Comparison of ENCODE assay signal across 10 mouse cellular contexts in genomic region chr8:66913616-66914536, GRCm38 (mm10). TPM values are rescaled to one million over a fixed set of nuclear protein-coding genes. Genes with fewer than 3 reads are reported as not detected.
DNase-seq lines count a peak whose midpoint lies in the region; ATAC-seq lines count a peak whose summit lies in the region.
"Had no signal": no experiment of that assay in that cellular context is flagged by ENCODE, and none has a peak within 500 bp of the region (broad histone marks: within the 10 kb centered on the region; RNA-seq: fewer than 3 reads in every experiment).

No protein-coding gene starts in this region.

- WGBS in forebrain, embryonic 12.5 days = 70% methylated on average over 14 of the region's 14 CpGs

- H3K9me3 ChIP-seq in forebrain, embryonic 12.5 days = no peaks in the 10 kb centered on the region
- H3K9me3 ChIP-seq: heart, embryonic 15.5 days; neural tube, embryonic 13.5 days had no signal

- H3K4me1 ChIP-seq in forebrain, embryonic 12.5 days = peaks cover 4% of the 10 kb centered on the region

- no peaks in the 10 kb centered on the region for H3K27me3 ChIP-seq in forebrain, embryonic 12.5 days
- H3K27me3 ChIP-seq: heart, embryonic 15.5 days; neural tube, embryonic 13.5 days had no signal

- ATAC-seq in neutrophil, adult 5-6 weeks (ENCODE audit: extremely low read depth, insufficient number of reproducible peaks, low FRiP score, poor library complexity, severe bottlenecking) = peak; percentile 60; the same call in 1 of the 2 replicates
- ATAC-seq in forebrain, embryonic 12.5 days (ENCODE audit: low FRiP score) = no peak

- no peak overlapping the region for H3K4me3 ChIP-seq in forebrain, embryonic 12.5 days (replicated peaks)
- H3K4me3 ChIP-seq: heart, embryonic 15.5 days; neural tube, embryonic 13.5 days had no signal

- peak; percentile 12 to 49 for DNase-seq in cerebellum, postnatal 25 days
- no peak for DNase-seq in cerebellum, adult 11-12 months
- DNase-seq in ovary, postnatal 36 days (ENCODE audit: low spot score) = peak; percentile 31
- no peak for DNase-seq in ovary, adult 18-20 months (ENCODE audit: low spot score)
- peak; percentile 19 for DNase-seq in c-Kit-positive CD71-positive TER-119-positive erythroid progenitor cells, embryonic 14.5 days (ENCODE audit: low spot score)
- peak; percentile 8 to 69 for DNase-seq in kidney, postnatal 36 days

- H3K4me2 ChIP-seq in forebrain, embryonic 12.5 days = no peak overlapping the region
- H3K4me2 ChIP-seq: heart, embryonic 15.5 days; neural tube, embryonic 13.5 days had no signal

- H3K9ac ChIP-seq in forebrain, embryonic 12.5 days = no peak overlapping the region
- H3K9ac ChIP-seq: heart, embryonic 15.5 days; neural tube, embryonic 13.5 days had no signal

- no peak overlapping the region for H3K27ac ChIP-seq in forebrain, embryonic 12.5 days
- H3K27ac ChIP-seq: heart, embryonic 15.5 days; neural tube, embryonic 13.5 days had no signal

- no peaks in the 10 kb centered on the region for H3K36me3 ChIP-seq in forebrain, embryonic 12.5 days (replicated peaks)
- H3K36me3 ChIP-seq: heart, embryonic 15.5 days; neural tube, embryonic 13.5 days had no signal

RNA-seq across cellular contexts. Expression of gene Naf1, which starts 53.9 kb away (rescaled TPM):
- 1.2 and 2.1 TPM in 2 replicates for total RNA-seq in neutrophil, adult 5-6 weeks (2017)
- polyA plus RNA-seq in forebrain, embryonic 12.5 days (2016; fragmentation: Nextera tagmentation; extraction: Ambion mirVana) = 3.5 and 4.3 TPM in 2 replicates

Comparison
In these comparisons a context has a peak if more than half of its experiments do, and no peak if none do; other contexts are left out.
1. DNase-seq: peak in cerebellum, postnatal 25 days (2 of 2), ovary, postnatal 36 days (single experiment), c-Kit-positive CD71-positive TER-119-positive erythroid progenitor cells, embryonic 14.5 days (single experiment) and kidney, postnatal 36 days (2 of 2); none in cerebellum, adult 11-12 months (single experiment) and ovary, adult 18-20 months (single experiment).